Mouse (Mus musculus): ENCODE data around the gene Acsl4. TPM values are rescaled to one million over a fixed set of nuclear protein-coding genes. Genes with fewer than 3 reads are reported as not detected.

Acsl4 gene
- total and polyA plus RNA-seq, 3 experiments, result 10.0 to 26.8 (median 25.9) TPM

DNA sequence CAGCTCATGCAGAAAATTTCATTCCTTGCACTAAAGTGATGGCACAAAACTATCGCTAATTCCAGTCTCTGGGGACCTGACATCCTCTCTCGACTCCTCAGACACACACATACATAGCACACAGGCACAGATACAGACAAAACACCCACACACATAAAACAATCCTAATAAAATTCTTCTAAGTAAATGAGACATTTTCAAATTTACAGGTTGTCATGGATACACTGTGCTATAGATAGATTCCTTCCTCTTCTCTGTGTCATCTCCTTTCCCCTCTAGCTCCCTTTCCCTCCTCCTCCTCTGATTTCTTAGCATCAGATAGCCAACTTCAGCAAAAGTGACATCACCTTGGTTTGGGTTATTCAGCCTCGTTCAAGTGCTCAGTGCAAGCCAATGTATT, 114.3 kb downstream of the Acsl4 start:
- H3K9me3 ChIP-seq (replicated peaks; ENCODE audit: low read length), result no peaks in the 10 kb centered on the region
- H3K9ac ChIP-seq (ENCODE audit: insufficient read depth, low read depth), result no peak overlapping the region
- H3K4me3 ChIP-seq (replicated peaks in 1 of 3; ENCODE audit: low read depth in 2 of 3, low read length in 2 of 3, poor library complexity in 1 of 3), result no peak overlapping the region
- H3K27me3 ChIP-seq (replicated peaks), result no peaks in the 10 kb centered on the region
- DNase-seq (ENCODE audit: extremely low read depth), result no peak
- dilution Hi-C loops (cut with MboI; ENCODE audit: extremely low pct_ligation_motif_present, extremely low pct_unique_long_range_greater_than_20kb, low sequenced_read_pairs) (no loop called here), in situ Hi-C loops (cut with MboI; ENCODE audit: low pct_ligation_motif_present, low pct_unique_long_range_greater_than_20kb, low sequenced_read_pairs) (no loop called here)
- H3K4me2 ChIP-seq (ENCODE audit: insufficient read depth, low read depth, poor library complexity, severe bottlenecking), result no peak overlapping the region
- H3K36me3 ChIP-seq (replicated peaks in 1 of 2; ENCODE audit: control insufficient read depth in 1 of 2, insufficient read depth in 1 of 2, low read length in 1 of 2), result no peaks in the 10 kb centered on the region
- peaks cover 0 to 4% of the 10 kb centered on the region in 2 experiments; a peak in 1 of 4 replicates for H3K4me1 ChIP-seq (ENCODE audit: control insufficient read depth in 1 of 2, insufficient read depth in 2 of 2)
- no peak overlapping the region for H3K27ac ChIP-seq (ENCODE audit: insufficient read depth, low read depth)
- H3K79me2 ChIP-seq (replicated peaks; ENCODE audit: control insufficient read depth, extremely low read depth, insufficient read depth, poor library complexity, severe bottlenecking), result no peaks in the 10 kb centered on the region
- TF ChIP-seq CTCF (conservative IDR thresholded peaks at IDR 0.05 in 1 of 2, IDR thresholded peaks at IDR 0.05 in 1 of 2; ENCODE audit: low read depth in 2 of 2, low read length in 2 of 2), result no peak
- no peak for TF ChIP-seq HCFC1 (IDR thresholded peaks at IDR 0.05; ENCODE audit: low read depth, low read length)
- TF ChIP-seq TCF12 (IDR thresholded peaks at IDR 0.05; ENCODE audit: low read depth, low read length), result no peak
- no peak for TF ChIP-seq ZKSCAN1 (IDR thresholded peaks at IDR 0.05; ENCODE audit: borderline replicate concordance, low read depth, low read length)
- TF ChIP-seq E2F4 (IDR thresholded peaks at IDR 0.05; ENCODE audit: insufficient replicate concordance, low read depth, low read length), result no peak
- TF ChIP-seq MYC (IDR thresholded peaks at IDR 0.05; ENCODE audit: low read depth, low read length), result no peak
- no peak for TF ChIP-seq ZC3H11A (IDR thresholded peaks at IDR 0.05; ENCODE audit: low read depth, low read length)
- TF ChIP-seq USF2 (conservative IDR thresholded peaks at IDR 0.05; ENCODE audit: low read depth, low read length), result no peak
- no peak for TF ChIP-seq ZNF384 (IDR thresholded peaks at IDR 0.05; ENCODE audit: low read depth, low read length)
- TF ChIP-seq PAX5 (IDR thresholded peaks at IDR 0.05; ENCODE audit: low read length), result no peak
- no peak for TF ChIP-seq POLR2AphosphoS2 (IDR thresholded peaks at IDR 0.05; ENCODE audit: low read depth, low read length)
- TF ChIP-seq RAD21 (IDR thresholded peaks at IDR 0.05; ENCODE audit: low read depth, low read length), result no peak
- TF ChIP-seq TBP (conservative IDR thresholded peaks at IDR 0.05; ENCODE audit: low read depth, low read length), result no peak
- TF ChIP-seq USF1 (IDR thresholded peaks at IDR 0.05; ENCODE audit: low read depth, low read length), result no peak

Other genes starting within 250 kb of the Acsl4 start
- gene Gucy2f, start 193.6 kb downstream of the Acsl4 start, total RNA-seq (2012; rRNA removed), result not detected in 2 replicates
- not detected in 2 replicates for gene Gucy2f, start 193.6 kb downstream of the Acsl4 start, total RNA-seq (2014; rRNA removed)
- not detected in 2 replicates for gene Gucy2f, start 193.6 kb downstream of the Acsl4 start, polyA plus RNA-seq (2012; ENCODE audit: insufficient read length, low read depth)
- 2.3 and 3.0 TPM in 2 replicates for gene Nxt2, start 163.8 kb downstream of the Acsl4 start, total RNA-seq (2012; rRNA removed)
- 21.8 and 22.8 TPM in 2 replicates for gene Nxt2, start 163.8 kb downstream of the Acsl4 start, total RNA-seq (2014; rRNA removed)
- 16.9 and 18.0 TPM in 2 replicates for gene Nxt2, start 163.8 kb downstream of the Acsl4 start, polyA plus RNA-seq (2012; ENCODE audit: insufficient read length, low read depth)
- gene Kcne1l, start 84.2 kb downstream of the Acsl4 start, total RNA-seq (2012; rRNA removed), result not detected in 2 replicates
- not detected in 2 replicates for gene Kcne1l, start 84.2 kb downstream of the Acsl4 start, total RNA-seq (2014; rRNA removed)
- gene Kcne1l, start 84.2 kb downstream of the Acsl4 start, polyA plus RNA-seq (2012; ENCODE audit: insufficient read length, low read depth), result not detected in 2 replicates

All from CH12.LX (cell line).